Mouse (Mus musculus): ENCODE measurements around the gene Bag6.
A peak's percentile ranks its signal among the peaks of the same experiment; 100 is the strongest.

Bag6 gene

DNA sequence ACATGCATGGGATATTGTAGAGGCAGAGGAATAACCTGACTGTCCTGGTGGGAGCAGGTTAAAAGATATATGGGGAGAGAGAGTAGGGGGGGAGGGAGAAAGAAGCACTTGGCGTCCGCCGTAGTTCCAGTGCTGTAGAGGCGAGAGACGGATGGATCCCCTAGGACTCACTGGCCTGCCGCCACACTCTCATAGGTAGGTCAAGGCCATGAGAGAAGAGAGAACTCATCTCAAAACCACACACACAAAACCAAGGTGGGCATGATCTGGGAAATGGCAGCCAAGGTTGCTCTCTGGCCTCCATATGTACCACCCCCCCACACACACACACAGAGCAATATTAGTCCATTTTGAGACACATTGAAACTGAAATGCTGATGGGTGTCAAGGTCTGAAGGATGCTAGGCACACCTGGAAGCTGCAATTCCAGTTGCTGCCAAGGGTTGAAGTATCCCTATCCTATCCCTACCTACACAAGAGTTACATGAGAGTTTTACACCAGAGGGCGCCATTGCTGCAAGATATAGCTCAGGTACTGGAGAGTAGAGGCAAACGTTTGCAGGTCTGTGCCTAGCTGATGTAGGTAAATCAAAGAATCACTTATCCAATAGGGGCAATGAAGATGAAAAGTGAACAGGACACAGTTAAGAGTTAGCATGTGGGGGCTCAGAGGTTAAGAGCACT lies 31.5 kb downstream of the Bag6 start:
- DNase-seq (ENCODE audit: low spot score in 2 of 2): peak in 1 of 2 experiments; percentile 87

DNA sequence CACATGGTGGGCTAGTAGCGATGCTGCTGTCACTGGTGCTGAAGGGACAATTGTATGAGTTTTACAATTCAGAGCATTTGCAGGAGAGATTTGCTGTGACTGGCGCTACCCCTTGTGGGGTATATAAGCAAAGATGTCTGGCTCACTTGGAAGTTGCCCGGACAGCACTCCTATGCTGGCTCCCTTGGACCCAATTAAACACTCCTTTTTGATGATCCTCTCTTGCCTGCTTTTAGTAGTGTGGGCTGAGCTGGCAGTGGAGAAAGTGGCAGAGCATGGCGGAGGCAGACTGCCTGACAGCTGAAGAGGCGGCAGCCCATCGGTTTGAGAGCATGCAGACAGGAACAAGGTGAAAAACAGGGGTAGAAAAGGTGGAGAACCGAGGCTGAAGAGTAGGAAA lies 32.8 kb downstream of the Bag6 start:
- peak in 1 of 2 experiments; percentile 52 for DNase-seq (ENCODE audit: low spot score in 2 of 2)

DNA sequence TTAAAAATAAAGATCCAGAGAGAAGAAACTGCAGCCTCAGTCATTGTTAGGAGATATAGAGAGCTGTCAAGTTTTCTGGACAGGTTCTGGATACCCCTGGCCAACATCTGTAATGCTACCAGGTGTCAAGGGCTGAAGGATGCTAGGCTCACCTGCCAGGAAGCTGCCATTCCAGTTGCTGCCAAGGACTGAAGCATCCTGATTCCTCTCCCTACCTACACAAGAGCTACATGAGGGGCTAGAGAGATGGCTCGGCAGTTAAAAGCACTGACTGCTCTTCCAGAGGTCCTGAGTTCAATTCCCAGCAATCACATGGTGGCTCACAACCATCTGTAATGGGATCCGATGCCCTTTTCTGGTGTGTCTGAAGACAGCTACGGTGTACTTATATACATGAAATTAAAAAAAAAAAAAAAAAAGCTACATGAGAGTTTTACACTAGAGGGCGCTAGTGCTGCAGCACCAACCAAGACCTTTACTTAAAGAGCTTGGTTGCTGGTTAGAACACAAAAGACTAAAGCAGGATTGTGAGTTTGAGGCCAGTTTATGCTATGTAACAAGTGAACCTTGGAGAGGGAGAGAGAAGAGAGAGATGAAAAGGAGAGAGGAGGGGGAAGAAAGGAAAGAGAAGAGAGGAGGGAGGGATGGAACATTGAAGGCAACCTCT lies 33.7 kb downstream of the Bag6 start:
- DNase-seq (ENCODE audit: low spot score in 2 of 2): no peak

DNA sequence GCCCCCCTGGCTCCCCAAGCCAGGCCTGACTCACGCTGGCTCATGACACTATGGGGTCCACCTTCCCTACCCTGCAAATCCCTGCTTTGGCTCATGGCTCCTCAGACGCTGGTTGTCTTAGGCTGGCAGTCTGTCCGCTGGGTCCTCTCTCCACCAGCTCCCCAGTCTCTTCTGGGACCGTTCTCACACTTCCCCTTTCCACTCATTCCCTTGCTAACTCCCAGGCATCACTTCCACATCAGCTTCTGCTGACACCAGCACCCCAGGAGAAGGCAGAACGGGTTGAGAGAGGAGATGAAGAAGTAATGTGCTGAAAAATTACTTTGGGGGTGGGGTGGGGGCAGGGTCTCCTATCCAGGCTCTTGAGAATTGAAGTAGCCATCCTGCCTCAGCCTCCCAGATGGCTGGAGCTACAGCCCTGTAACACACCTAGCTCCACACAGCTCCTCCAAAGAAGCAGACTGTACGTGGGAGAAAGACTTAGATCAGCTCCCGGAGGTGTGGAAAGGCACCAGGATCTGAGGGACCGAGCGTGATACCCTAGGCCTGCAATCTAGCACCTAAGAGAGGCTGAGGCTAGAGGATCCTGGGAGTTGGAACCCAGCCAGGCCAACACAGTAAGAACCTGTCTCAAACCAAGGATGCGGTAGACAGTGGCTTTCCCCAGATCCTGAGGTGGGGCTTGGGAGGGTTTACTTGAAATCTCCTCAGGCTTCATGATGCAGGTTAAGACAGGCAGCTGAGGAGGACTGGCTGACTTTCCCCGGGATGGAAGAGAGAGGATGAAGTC lies 37.7 kb downstream of the Bag6 start:
- peak in 1 of 2 experiments; percentile 74 for DNase-seq (ENCODE audit: low spot score in 2 of 2)

DNA sequence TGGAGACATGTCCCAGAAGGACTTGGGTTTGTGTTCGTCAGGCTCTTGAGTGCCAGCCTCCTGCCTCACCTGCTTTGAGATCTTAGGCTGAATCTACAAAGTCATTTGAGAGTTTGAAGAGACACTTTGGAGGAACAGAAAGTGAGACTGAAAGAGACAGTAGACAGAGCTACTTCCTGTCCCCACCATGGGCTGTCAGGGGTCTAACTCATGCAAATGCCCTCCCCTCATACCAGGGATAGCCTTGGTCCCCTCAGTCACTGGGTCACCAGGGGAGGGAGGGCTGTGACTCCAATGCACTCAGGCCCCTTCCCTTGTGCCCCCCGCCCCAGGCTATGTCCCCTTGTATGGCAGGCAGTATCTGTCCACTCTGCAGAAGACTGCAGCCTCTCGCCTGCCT lies 38.4 kb downstream of the Bag6 start:
- DNase-seq (ENCODE audit: low spot score in 2 of 2): no peak

DNA sequence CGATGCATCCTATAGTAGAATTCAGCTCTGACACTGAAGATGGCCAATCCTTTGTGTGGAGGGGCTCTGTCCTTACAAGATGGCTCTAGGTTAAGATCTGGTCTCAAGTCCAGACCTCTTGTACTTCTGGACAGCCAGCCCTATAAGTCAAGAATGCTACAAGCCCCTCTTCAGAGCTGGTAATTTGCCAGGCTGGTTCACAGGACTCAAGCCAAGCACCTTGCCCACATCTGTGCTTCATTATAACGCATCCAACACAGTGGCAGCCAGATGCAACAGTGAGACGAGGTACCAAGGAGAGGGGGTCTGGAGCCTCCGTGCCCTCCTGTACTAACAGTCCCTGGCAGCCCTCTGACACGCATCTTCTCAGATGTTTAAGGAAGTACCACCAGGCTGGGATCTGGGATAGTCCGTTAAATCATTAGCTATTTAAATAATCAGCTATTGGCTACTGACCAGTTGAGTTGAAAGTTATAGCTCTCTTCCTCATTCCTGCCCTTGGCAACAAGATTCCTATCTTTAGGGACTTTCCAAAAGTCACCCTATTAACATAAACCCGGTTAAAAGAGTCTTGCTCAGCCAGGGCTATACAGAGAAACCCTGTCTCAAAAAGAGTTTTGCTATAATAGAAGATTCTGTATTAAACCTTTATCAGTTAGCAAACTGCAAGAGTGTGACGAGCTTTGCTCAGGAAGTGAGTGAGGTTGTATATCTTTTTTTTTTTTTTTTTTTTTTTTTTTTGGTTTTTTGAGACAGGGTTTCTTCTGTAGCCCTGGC lies 39.4 kb downstream of the Bag6 start:
- DNase-seq (ENCODE audit: low spot score in 2 of 2): no peak

DNA sequence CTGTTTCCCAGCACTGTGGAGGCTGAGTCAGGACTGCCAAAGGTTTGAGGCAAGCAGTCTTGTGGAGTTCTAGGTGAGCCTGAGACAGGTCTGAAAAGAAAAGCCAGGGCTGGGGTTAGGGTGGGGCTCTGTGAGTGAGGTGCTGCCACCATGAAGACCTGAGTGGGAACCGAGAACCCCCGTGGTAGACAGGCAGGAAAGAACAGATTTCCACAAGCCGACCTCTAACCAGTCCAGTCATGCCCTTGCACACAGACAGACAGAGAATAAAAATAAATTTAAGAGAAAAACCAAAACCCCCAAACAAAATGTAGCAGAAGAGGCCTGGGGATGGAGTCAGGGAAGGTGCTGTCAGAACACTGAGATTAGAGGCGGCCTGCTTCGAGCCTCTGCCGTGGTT lies 40.4 kb downstream of the Bag6 start:
- no peak for DNase-seq (ENCODE audit: low spot score in 2 of 2)

DNA sequence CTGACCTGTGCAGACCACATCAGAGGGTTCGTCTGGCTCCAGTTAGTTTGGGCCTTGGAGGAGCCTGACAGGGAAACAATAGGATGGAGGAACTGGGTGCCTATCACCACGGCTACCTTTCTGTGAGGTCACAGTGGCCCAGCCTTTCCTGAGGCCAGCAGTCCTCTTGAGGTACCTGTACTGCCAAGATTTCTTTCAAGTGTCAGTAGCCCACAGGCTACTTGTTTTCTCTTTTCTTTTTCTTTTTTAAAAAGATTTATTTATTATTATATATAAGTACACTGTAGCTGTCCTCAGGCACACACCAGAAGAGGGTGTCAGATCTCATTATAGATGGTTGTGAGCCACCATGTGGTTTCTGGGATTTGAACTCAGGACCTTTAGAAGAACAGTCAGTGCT lies 41.0 kb downstream of the Bag6 start, which contains the start of gene Aif1:
TSS of gene Aif1 (minus strand) at position 101 of the 400 bp plus-strand sequence.
- DNase-seq (ENCODE audit: low spot score in 2 of 2): no peak

DNA sequence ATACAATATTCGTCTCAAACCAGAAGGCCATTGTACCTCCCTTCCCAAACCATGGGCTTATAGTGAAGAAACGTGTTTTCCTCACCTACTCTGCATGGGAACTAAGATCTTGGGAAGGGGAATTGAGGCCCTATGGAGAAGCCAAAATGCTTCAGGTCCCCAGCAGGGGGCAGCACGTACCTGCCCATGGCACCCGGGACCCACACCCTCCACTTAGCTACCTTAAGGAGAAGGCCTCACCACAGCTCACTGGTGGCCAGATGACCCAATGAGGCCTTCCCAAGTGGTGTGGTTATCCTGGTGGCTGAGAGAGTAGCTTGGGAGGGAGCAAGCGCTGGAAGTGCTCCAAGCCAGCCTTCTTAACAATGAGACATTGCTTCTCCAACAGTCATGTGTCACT lies 43.5 kb downstream of the Bag6 start:
- DNase-seq (ENCODE audit: low spot score in 2 of 2): no peak

DNA sequence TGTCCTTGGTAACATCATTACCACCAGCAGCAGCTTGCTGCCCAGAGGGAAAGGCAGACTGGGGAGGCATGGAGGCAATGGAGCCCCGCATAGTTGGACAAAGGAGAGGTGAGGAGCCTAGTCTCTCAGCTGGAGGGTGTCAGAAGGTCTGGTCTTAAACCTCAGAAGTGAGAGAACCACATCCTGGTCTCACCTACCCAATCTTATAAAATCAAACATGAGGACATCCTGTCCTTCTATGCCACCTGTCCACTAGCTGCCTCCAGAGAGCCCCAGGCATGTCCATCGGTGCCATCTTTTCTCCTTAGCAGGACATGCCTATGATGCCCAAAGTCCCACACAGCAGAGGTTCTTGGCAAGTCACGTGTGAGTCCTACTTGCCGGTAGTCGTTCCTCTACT lies 45.1 kb downstream of the Bag6 start:
- DNase-seq (ENCODE audit: low spot score in 2 of 2): no peak

DNA sequence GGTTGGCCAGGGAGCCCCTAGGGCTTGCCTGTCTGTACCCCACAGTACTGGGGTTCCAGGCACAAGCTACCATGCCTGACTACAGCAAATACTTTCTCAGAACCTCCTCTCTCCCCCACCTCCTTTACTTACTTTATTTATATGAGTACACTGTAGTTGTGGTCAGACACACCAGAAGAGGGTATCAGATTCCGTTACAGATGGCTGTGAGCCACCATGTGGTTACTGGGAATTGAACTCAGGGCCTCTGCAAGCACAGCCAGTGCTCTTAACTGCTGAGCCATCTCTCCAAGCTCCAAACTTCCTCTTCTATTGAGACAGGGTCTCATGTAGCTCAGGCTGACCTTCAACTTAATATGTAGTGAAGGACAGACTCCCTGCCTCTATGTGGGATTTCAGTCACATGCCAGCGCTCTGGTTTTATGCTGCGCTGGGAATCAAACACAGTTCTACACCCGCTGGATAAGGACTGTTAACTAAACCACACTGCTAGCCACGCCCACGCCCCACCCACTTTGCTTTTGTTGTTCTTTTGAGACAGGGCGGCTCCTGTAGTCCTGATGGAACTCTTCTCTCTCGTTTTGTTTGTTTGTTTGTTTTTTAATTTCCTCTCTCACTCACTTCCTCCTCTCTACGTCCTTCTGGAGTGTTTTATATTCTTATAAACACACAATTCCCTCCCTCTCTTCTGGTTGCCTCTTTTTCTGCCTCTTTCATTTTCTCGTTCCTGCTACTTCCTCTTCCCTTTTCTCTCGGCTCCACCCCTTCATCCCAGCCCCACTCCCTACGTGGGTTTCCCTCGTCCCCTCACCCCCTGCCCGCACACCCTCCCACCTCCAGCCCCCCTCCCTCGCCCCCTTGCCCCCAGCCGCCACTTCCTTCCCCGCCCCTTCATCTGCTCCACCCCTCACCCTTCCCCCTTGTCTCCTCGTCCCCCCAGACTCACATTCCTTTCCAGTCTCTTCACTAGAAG lies 50.9 kb downstream of the Bag6 start:
- DNase-seq (ENCODE audit: low spot score in 2 of 2): peak in 1 of 2 experiments; percentile 34

DNA sequence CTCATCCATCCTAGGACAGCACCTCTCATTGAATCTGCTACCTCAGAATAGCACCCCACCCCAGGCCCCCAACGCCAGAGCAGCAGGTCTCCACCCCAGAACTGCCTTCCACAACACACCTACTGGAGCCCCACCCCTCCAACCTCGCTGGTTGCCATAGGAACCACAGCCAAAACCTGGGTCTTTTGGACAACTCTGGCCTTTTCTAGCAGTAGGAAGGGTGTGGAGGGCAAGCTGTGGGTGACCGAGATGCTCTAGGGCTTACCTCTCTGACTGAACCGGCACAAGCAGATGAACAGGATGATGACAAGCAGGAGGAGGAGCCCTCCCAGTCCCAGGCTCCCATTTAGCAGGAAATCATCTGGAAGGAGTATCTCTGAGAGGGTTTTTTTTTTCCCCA lies 51.7 kb downstream of the Bag6 start:
- DNase-seq (ENCODE audit: low spot score in 2 of 2): no peak

DNA sequence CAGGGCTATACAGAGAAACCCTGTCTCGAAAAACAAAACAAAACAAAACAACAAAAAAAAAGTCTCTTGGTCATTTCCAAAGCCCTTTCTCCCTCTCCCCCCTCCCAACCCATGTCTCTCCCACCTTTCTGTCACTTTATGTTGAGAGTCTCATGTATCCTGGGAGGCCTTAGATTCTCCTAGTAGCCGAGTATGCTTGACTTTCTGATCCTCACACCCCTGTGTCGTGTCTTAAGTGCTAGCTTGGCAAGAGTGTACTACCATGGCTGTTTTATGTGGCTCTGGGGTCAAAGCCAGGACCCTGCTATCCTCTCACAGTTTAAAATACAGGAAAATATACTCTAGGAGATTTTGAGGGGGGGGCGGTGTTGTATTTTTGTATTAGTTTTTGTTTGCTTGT lies 52.4 kb downstream of the Bag6 start:
- no peak for DNase-seq (ENCODE audit: low spot score in 2 of 2)

DNA sequence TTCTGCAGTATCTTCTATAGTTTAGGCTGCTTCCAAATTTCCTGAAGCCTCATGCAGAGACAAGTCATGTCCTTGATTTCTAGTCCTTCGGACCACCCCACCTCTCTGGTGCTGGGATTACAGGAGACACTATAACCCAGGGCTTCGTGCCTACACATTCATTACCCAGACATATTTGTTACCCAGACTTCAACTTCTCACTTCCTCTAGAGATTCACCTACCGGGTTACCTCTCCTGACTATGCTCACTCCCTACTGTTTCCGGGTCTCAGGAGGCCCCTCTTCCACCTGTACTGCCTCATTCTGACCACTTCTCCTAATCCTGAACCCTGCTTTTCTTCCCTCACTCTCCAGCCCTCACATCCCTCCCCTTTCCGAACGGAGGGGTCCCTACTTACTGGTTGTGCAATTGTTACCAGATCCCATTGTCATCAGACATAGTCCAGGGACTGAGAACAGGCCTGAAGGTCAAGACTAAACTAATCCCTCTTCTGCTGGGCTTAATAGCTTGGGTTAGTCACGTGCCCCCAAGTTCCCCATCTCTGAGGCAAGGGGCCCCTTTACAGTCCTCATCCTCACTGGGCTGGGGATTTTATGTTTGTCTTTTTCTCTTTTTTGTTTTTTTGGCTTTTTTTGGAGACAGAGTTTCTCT lies 53.1 kb downstream of the Bag6 start, which contains the start of gene Lst1:
TSS of gene Lst1 (minus strand) at position 481 of the 652 bp plus-strand sequence.
- no peak for DNase-seq (ENCODE audit: low spot score in 2 of 2)

DNA sequence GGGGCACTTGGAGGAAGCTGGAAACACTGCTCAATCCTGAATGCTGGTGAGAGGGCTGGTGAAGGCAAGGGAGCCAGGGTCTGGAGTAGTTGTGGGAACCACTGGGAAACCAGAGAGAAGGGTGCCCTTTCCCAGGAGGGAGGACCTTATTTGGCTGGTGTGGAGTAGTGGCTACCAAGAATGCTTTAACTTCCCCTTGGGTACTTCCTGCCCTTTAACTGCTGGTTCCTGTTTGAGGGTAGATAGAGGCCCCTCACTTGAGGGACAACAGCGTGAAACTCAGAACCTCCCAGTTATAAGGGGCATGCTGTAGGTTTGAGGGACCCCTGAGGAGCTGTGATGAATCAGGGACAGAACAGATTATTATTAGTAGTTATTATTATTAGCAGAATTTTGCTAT lies 54.2 kb downstream of the Bag6 start:
- DNase-seq (ENCODE audit: low spot score in 2 of 2): no peak

DNA sequence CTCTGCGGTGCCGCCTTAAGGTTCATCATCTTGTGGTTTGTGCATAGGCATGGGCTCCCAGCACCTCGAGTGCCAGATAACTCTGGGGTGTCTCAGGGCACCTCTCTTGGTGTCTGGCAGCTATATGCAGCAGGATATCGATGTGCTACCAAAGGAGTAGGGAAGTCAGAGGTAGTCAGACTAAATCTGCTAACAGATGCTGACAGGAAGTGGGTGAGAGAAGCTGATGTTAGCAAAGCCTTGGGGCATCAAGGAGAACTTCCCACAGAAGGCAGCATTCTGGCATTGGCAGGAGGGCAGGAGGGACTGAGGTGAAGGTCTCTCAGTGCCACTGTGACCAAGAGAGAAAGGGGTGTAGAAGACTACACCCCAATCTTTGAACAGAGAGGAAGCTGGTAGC lies 55.1 kb downstream of the Bag6 start:
- DNase-seq (ENCODE audit: low spot score in 2 of 2): no peak

DNA sequence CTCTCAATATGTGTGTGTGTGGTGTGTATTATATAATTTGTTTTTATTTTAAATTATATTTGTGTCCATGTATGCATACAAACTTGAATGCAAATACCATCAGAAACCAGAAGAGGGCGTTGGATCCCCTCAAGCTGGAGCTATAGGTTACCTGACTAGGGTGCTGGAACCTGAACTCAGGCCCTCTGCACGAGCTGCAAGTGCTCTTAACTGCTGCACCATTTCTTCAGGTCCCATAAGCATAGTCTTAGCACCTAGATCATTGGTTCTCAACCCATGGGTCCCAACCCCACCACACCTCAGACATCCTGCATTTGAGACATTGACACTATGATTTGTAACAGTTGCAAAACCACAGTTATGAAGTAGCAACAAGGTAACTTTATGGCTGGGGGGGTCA lies 56.7 kb downstream of the Bag6 start:
- no peak for DNase-seq (ENCODE audit: low spot score in 2 of 2)

DNA sequence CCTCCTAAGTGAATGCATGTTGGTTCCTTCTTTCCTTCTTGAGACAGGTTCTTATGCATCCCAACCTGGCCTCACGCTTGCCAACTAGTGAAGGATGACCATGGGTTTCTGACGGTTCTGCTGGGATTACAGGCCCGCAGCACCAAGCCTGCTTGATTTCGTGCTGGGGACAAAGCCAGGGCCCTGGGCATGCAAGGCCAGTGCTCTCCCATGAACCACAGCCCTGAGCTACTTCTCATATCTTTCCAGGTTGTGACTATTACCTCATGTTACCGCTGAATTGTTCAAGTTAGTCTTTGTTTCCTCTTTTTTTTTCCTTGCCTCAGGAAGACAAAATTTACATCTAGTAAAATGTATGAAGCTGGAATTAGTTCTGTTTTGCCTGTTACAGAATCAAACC lies 57.9 kb downstream of the Bag6 start:
- DNase-seq (ENCODE audit: low spot score in 2 of 2): no peak

DNA sequence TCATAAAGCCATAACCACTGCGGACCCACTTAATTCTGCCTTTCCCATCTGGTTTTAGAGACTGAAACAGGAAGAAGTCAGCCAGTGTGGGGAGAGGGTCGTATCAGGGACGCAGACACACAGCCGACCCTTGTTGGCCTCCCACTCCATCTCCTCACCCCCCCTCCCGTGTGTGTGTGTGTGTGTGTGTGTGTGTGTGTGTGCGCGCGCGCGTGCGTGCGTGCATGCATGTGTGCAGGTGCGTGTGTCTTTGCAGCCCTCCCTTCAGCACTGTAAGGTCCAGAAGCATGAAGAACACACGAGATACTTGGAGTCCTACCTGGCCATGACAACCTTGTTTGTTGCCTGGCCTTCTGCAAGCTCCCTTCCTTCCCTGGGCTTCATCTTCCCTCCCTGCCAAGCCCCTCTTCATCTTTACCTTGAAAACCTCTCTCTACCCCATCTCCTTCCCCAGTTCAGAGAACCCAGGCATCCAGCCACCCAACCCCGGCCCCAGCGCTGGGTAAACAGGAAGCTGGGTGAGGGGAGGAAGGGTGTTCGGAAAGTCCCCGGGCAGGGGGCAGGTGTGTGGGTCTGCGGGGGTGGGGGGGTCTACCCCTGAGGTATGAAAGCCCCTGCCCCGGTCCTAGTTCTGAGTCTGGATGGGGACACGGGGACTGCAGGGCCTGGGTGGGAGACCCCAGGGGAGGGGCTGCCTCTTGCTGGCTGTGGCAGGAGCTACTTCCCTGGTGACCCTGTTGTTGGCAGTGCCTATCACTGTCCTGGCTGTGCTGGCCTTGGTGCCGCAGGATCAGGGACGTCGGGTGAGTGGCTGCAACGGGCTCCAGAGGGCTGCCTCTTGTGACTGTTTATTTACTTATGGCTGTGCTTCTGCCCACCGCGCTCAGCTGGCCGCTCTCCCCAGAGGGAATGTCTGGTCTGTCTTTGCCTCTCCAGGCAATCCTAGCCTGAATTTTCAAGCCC lies 59.2 kb downstream of the Bag6 start, which contains the start of gene Ltb:
TSS of gene Ltb (plus strand) at position 559 of the 963 bp plus-strand sequence.
- DNase-seq (ENCODE audit: low spot score in 2 of 2): no peak
